Mouse (Mus musculus): ENCODE measurements around the gene Izumo2.

Gene Izumo2

DNA sequence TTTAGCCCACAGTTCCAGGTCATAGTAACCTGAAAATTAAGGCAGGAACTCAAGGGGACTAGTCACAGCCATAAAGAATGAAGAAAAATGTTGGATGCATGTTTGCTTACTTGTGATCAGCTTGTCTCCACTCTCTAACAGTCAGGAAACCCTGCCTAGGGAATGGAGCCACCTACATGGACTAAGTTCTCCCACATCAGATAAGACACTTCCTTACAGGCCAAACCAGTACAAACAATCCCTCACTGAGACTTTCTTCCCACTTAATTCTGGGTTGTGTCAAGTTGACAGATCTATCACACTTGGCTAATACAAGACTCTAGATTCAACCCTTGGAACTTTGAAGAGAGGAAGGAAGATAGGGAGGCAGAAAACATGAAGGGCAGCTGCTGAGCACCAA is 51.8 kb downstream of the Izumo2 start:
- in situ Hi-C loops (cut with MseI, MboI), result no loop called here

DNA sequence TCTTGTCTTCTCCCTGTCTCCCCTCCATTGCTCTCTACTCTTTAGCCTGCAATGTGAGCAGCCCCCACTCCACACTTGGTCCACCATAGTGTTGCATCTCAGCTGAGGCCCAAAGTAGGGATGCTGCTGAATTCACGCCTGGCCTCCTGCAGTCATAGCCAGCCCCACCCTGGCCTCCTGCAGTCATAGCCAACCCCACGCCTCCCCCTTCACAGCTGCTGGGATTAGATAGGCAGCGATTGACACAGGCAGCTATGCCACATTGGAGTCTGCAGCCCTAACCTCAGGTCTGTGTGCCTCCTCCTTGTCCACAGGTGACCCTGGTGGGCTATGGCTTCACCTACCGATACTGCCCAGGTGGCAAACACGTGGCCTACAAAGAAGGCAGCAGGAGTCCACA is 59.6 kb downstream of the Izumo2 start:
- in situ Hi-C loops (cut with MseI, MboI), result no loop called here
